23 mouse cellular contexts compared by ENCODE assay signal in the genomic region with DNA sequence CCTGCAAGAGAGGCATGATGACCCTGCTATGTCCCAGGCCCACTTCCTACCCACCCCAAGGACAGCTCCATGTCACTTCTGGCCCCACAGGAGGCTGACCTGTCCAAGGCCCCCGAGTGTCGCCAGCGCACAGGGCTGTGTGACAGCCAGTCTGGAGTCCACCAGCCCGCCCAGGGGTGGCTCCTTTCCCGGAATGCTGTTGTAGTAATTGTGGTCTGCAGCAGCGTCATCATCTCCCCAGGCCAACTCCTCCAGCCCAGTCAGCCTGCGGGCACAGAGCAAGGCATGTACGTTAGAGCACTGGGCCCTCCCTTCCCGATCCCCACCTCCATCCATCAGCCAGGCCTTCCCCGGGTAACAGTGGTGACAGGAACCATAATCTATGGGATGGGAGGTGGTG. TPM values are rescaled to one million over a fixed set of nuclear protein-coding genes. Genes with fewer than 3 reads are reported as not detected.
DNase-seq lines count a peak whose midpoint lies in the region; ATAC-seq and TF ChIP-seq lines count a peak whose summit lies in the region.
"Had no signal": no experiment of that assay in that cellular context is flagged by ENCODE, and none has a peak within 500 bp of the region (broad histone marks: within the 10 kb centered on the region; RNA-seq: fewer than 3 reads in every experiment).

No protein-coding gene starts in this region.

- no peak for TF ChIP-seq CTCF in lung, postnatal 0 days (IDR thresholded peaks at IDR 0.05)

- TF ChIP-seq EP300 in lung, postnatal 0 days (IDR thresholded peaks at IDR 0.05) = no peak

- WGBS in embryonic facial prominence, embryonic 15.5 days = 81% methylated on average over 10 of the region's 10 CpGs
- WGBS in embryonic facial prominence, embryonic 10.5 days = 90% methylated on average over 10 of the region's 10 CpGs
- WGBS in lung, embryonic 16.5 days = 80% methylated on average over 10 of the region's 10 CpGs
- WGBS in lung, postnatal 0 days = 80% methylated on average over 10 of the region's 10 CpGs

- no peaks in the 10 kb centered on the region for H3K27me3 ChIP-seq in embryonic facial prominence, embryonic 15.5 days
- no peaks in the 10 kb centered on the region for H3K27me3 ChIP-seq in embryonic facial prominence, embryonic 10.5 days (replicated peaks; ENCODE audit: low read depth, poor library complexity, severe bottlenecking)
- no peaks in the 10 kb centered on the region for H3K27me3 ChIP-seq in lung, embryonic 16.5 days (ENCODE audit: control insufficient read depth, insufficient read depth, low read depth, low read length)
- H3K27me3 ChIP-seq in lung, postnatal 0 days (replicated peaks; ENCODE audit: insufficient read depth, low read length) = no peaks in the 10 kb centered on the region
- no peaks in the 10 kb centered on the region for H3K27me3 ChIP-seq in myocyte (ENCODE audit: control insufficient read depth, insufficient read depth, insufficient read length)
- H3K27me3 ChIP-seq: embryonic facial prominence, embryonic 13.5 days; forebrain, embryonic 13.5 days; intestine, embryonic 15.5 days had no signal

- TF ChIP-seq POLR2A in myocyte (IDR thresholded peaks at IDR 0.05; ENCODE audit: insufficient read length, low read depth) = no peak

- no peaks in the 10 kb centered on the region for H3K36me3 ChIP-seq in embryonic facial prominence, embryonic 15.5 days
- peaks cover 37% of the 10 kb centered on the region for H3K36me3 ChIP-seq in embryonic facial prominence, embryonic 10.5 days (replicated peaks)
- no peaks in the 10 kb centered on the region for H3K36me3 ChIP-seq in lung, embryonic 16.5 days (ENCODE audit: control insufficient read depth, insufficient read depth, low read length)
- no peaks in the 10 kb centered on the region for H3K36me3 ChIP-seq in lung, postnatal 0 days (ENCODE audit: insufficient read depth, low read length)
- H3K36me3 ChIP-seq in myocyte (ENCODE audit: control insufficient read depth, insufficient read depth) = no peaks in the 10 kb centered on the region
- H3K36me3 ChIP-seq: heart, embryonic 13.5 days; intestine, embryonic 15.5 days had no signal

- H3K9ac ChIP-seq in embryonic facial prominence, embryonic 15.5 days = no peak overlapping the region
- H3K9ac ChIP-seq in lung, embryonic 16.5 days (ENCODE audit: low read length) = no peak overlapping the region
- no peak overlapping the region for H3K9ac ChIP-seq in lung, postnatal 0 days (replicated peaks; ENCODE audit: low read depth)
- H3K9ac ChIP-seq: embryonic facial prominence, embryonic 13.5 days; forebrain, embryonic 13.5 days; forebrain, postnatal 0 days; heart, embryonic 13.5 days; hindbrain, embryonic 14.5 days; intestine, embryonic 15.5 days had no signal

- H3K9me3 ChIP-seq in embryonic facial prominence, embryonic 15.5 days (replicated peaks) = no peaks in the 10 kb centered on the region
- H3K9me3 ChIP-seq in embryonic facial prominence, embryonic 10.5 days = no peaks in the 10 kb centered on the region
- H3K9me3 ChIP-seq in lung, embryonic 16.5 days (ENCODE audit: control insufficient read depth, low read length) = no peaks in the 10 kb centered on the region
- no peaks in the 10 kb centered on the region for H3K9me3 ChIP-seq in lung, postnatal 0 days (ENCODE audit: low read length)
- H3K9me3 ChIP-seq: embryonic facial prominence, embryonic 13.5 days; forebrain, embryonic 13.5 days; heart, embryonic 13.5 days; intestine, embryonic 15.5 days had no signal

- DNase-seq in adrenal gland, adult 2 months = peak; percentile 13
- no peak for DNase-seq in adrenal gland, adult 18-20 months (ENCODE audit: low spot score in 2 of 2)
- DNase-seq in embryonic facial prominence, embryonic 10.5 days (ENCODE audit: low spot score) = no peak
- DNase-seq in lung, postnatal 0 days (ENCODE audit: low spot score) = no peak
- DNase-seq in cerebellum, adult 18-20 months = no peak
- DNase-seq: cerebellum, adult 8-10 months; forebrain, postnatal 0 days; gastrocnemius, postnatal 36 days; heart, adult 11 months; heart, postnatal 4 days; kidney, adult 18-20 months had no signal

- no peak overlapping the region for H3K4me2 ChIP-seq in embryonic facial prominence, embryonic 15.5 days (replicated peaks)
- H3K4me2 ChIP-seq in lung, embryonic 16.5 days (ENCODE audit: low read depth, low read length) = no peak overlapping the region
- no peak overlapping the region for H3K4me2 ChIP-seq in lung, postnatal 0 days (replicated peaks; ENCODE audit: low read depth, low read length)
- peak overlapping the region; percentile 38 for H3K4me2 ChIP-seq in myocyte (ENCODE audit: low read depth)
- H3K4me2 ChIP-seq: embryonic facial prominence, embryonic 13.5 days; forebrain, embryonic 13.5 days; heart, embryonic 13.5 days; hindbrain, embryonic 14.5 days; intestine, embryonic 15.5 days had no signal

- no peaks in the 10 kb centered on the region for H3K4me1 ChIP-seq in embryonic facial prominence, embryonic 15.5 days
- H3K4me1 ChIP-seq in embryonic facial prominence, embryonic 10.5 days = peaks cover 4% of the 10 kb centered on the region; the same call in 1 of the 2 replicates
- no peaks in the 10 kb centered on the region for H3K4me1 ChIP-seq in lung, embryonic 16.5 days (replicated peaks; ENCODE audit: control insufficient read depth, insufficient read depth, low read length)
- no peaks in the 10 kb centered on the region for H3K4me1 ChIP-seq in lung, postnatal 0 days (ENCODE audit: insufficient read depth, low read depth, low read length)
- H3K4me1 ChIP-seq: embryonic facial prominence, embryonic 13.5 days; forebrain, embryonic 13.5 days; heart, embryonic 13.5 days; intestine, embryonic 15.5 days had no signal

- no peak overlapping the region for H3ac ChIP-seq in myocyte (ENCODE audit: control insufficient read depth, insufficient read length)

- H3K27ac ChIP-seq in embryonic facial prominence, embryonic 15.5 days (replicated peaks) = no peak overlapping the region
- H3K27ac ChIP-seq in embryonic facial prominence, embryonic 10.5 days (replicated peaks) = no peak overlapping the region
- H3K27ac ChIP-seq in lung, embryonic 16.5 days (ENCODE audit: low read length) = no peak overlapping the region
- no peak overlapping the region for H3K27ac ChIP-seq in lung, postnatal 0 days (ENCODE audit: low read length)
- H3K27ac ChIP-seq: embryonic facial prominence, embryonic 13.5 days; forebrain, embryonic 13.5 days; heart, embryonic 13.5 days; hindbrain, embryonic 14.5 days; intestine, embryonic 15.5 days had no signal

- H3K79me2 ChIP-seq in myocyte (ENCODE audit: control insufficient read depth, insufficient read depth) = no peaks in the 10 kb centered on the region

- 0 out of 2 replicates have a peak, but pooled peaks have one; percentile 9 for ATAC-seq in embryonic facial prominence, embryonic 15.5 days (ENCODE audit: insufficient number of reproducible peaks, low FRiP score, low TSS enrichment, low read depth)
- 0 out of 2 replicates have a peak, but pooled peaks have one; percentile 13 for ATAC-seq in lung, embryonic 16.5 days (ENCODE audit: low read depth)
- no peak for ATAC-seq in lung, postnatal 0 days
- ATAC-seq: forebrain, embryonic 13.5 days; forebrain, postnatal 0 days; intestine, embryonic 15.5 days had no signal

- H3K4me3 ChIP-seq in embryonic facial prominence, embryonic 15.5 days (replicated peaks) = no peak overlapping the region
- H3K4me3 ChIP-seq in embryonic facial prominence, embryonic 10.5 days = no peak overlapping the region
- no peak overlapping the region for H3K4me3 ChIP-seq in lung, embryonic 16.5 days (ENCODE audit: low read length)
- H3K4me3 ChIP-seq in lung, postnatal 0 days (ENCODE audit: low read depth, low read length) = no peak overlapping the region
- no peak overlapping the region for H3K4me3 ChIP-seq in myocyte
- H3K4me3 ChIP-seq: embryonic facial prominence, embryonic 13.5 days; forebrain, embryonic 13.5 days; heart, embryonic 13.5 days; intestine, embryonic 15.5 days had no signal

RNA-seq across cellular contexts. Expression of gene Shc2, which starts 11.6 kb away (rescaled TPM):
- 1 to 10 TPM; 2.0 to 6.7 TPM for total RNA-seq in adrenal gland, adult 2 months (2021)
- 4.8 and 9.1 TPM in 2 replicates for polyA plus RNA-seq in adrenal gland, adult 2 months (2012; rRNA removed)
- total RNA-seq in adrenal gland, adult 18-20 months (2021) = 1 to 10 TPM; 3.3 to 5.9 TPM
- 11.8 and 12.5 TPM in 2 replicates for polyA plus RNA-seq in embryonic facial prominence, embryonic 15.5 days (2015; fragmentation: Nextera tagmentation; extraction: Ambion mirVana)
- 20.0 and 21.5 TPM in 2 replicates for polyA plus RNA-seq in embryonic facial prominence, embryonic 10.5 days (2016; fragmentation: Nextera tagmentation; extraction: Ambion mirVana)
- 2.0 and 4.2 TPM in 2 replicates for polyA plus RNA-seq in lung, embryonic 16.5 days (2015; fragmentation: Nextera tagmentation; extraction: Ambion mirVana)
- polyA plus RNA-seq in lung, postnatal 0 days (2015; fragmentation: Nextera tagmentation; extraction: Ambion mirVana) = 1.1 and 1.3 TPM in 2 replicates
- 2.3 TPM for polyA plus RNA-seq in myocyte (2012; fragmentation: generic; extraction: Trizol)
- total RNA-seq: CH12.LX; common myeloid progenitor, adult 5-6 weeks had no signal

RNA-seq across cellular contexts. Expression of gene C2cd4c, which starts 12.3 kb away (rescaled TPM):
- total RNA-seq in adrenal gland, adult 2 months (2021) = under 1 TPM; 0.10 to 0.14 TPM
- polyA plus RNA-seq in adrenal gland, adult 2 months (2012; rRNA removed) = 0.12 and 0.25 TPM in 2 replicates
- under 1 TPM; 0.07 to 0.13 TPM for total RNA-seq in adrenal gland, adult 18-20 months (2021)
- not detected in 2 replicates for polyA plus RNA-seq in embryonic facial prominence, embryonic 15.5 days (2015; fragmentation: Nextera tagmentation; extraction: Ambion mirVana)
- polyA plus RNA-seq in embryonic facial prominence, embryonic 10.5 days (2016; fragmentation: Nextera tagmentation; extraction: Ambion mirVana) = 0.03 TPM in 1 of 2 replicates, not detected in the other
- not detected in 2 replicates for polyA plus RNA-seq in lung, embryonic 16.5 days (2015; fragmentation: Nextera tagmentation; extraction: Ambion mirVana)
- polyA plus RNA-seq in lung, postnatal 0 days (2015; fragmentation: Nextera tagmentation; extraction: Ambion mirVana) = not detected in 2 replicates
- polyA plus RNA-seq in myocyte (2012; fragmentation: generic; extraction: Trizol) = 0.01 TPM
- total RNA-seq: common myeloid progenitor, adult 5-6 weeks had no signal
- polyA plus RNA-seq: embryonic facial prominence, embryonic 13.5 days; heart, embryonic 13.5 days; heart, postnatal 0 days had no signal

RNA-seq across cellular contexts. Expression of gene Odf3l2, which starts 19.4 kb away (rescaled TPM):
- total RNA-seq in adrenal gland, adult 2 months (2021) = not detected
- polyA plus RNA-seq in adrenal gland, adult 2 months (2012; rRNA removed) = not detected in 2 replicates
- not detected for total RNA-seq in adrenal gland, adult 18-20 months (2021)
- not detected in 2 replicates for polyA plus RNA-seq in embryonic facial prominence, embryonic 15.5 days (2015; fragmentation: Nextera tagmentation; extraction: Ambion mirVana)
- polyA plus RNA-seq in embryonic facial prominence, embryonic 10.5 days (2016; fragmentation: Nextera tagmentation; extraction: Ambion mirVana) = not detected in 2 replicates
- not detected in 2 replicates for polyA plus RNA-seq in lung, embryonic 16.5 days (2015; fragmentation: Nextera tagmentation; extraction: Ambion mirVana)
- not detected in 2 replicates for polyA plus RNA-seq in lung, postnatal 0 days (2015; fragmentation: Nextera tagmentation; extraction: Ambion mirVana)
- polyA plus RNA-seq in myocyte (2012; fragmentation: generic; extraction: Trizol) = not detected
- total RNA-seq: CH12.LX; common myeloid progenitor, adult 5-6 weeks; heart, postnatal 4 days had no signal
- polyA plus RNA-seq: embryonic facial prominence, embryonic 13.5 days; heart, embryonic 13.5 days; heart, postnatal 0 days; intestine, embryonic 15.5 days had no signal

RNA-seq across cellular contexts. Expression of gene Madcam1, which starts 38.2 kb away (rescaled TPM):
- total RNA-seq in adrenal gland, adult 2 months (2021) = not detected
- 0.46 TPM in 1 of 2 replicates, not detected in the other for polyA plus RNA-seq in adrenal gland, adult 2 months (2012; rRNA removed)
- not detected for total RNA-seq in adrenal gland, adult 18-20 months (2021)
- polyA plus RNA-seq in embryonic facial prominence, embryonic 15.5 days (2015; fragmentation: Nextera tagmentation; extraction: Ambion mirVana) = 8.4 and 9.1 TPM in 2 replicates
- 2.5 and 3.2 TPM in 2 replicates for polyA plus RNA-seq in embryonic facial prominence, embryonic 10.5 days (2016; fragmentation: Nextera tagmentation; extraction: Ambion mirVana)
- 0.53 and 0.69 TPM in 2 replicates for polyA plus RNA-seq in lung, embryonic 16.5 days (2015; fragmentation: Nextera tagmentation; extraction: Ambion mirVana)
- polyA plus RNA-seq in lung, postnatal 0 days (2015; fragmentation: Nextera tagmentation; extraction: Ambion mirVana) = not detected in 2 replicates
- not detected for polyA plus RNA-seq in myocyte (2012; fragmentation: generic; extraction: Trizol)
- total RNA-seq: common myeloid progenitor, adult 5-6 weeks; gastrocnemius, adult 18-20 months; gastrocnemius, postnatal 36 days had no signal

RNA-seq across cellular contexts. Expression of gene Theg, which starts 39.0 kb away (rescaled TPM):
- not detected for total RNA-seq in adrenal gland, adult 2 months (2021)
- polyA plus RNA-seq in adrenal gland, adult 2 months (2012; rRNA removed) = not detected in 2 replicates
- total RNA-seq in adrenal gland, adult 18-20 months (2021) = not detected
- not detected in 2 replicates for polyA plus RNA-seq in embryonic facial prominence, embryonic 15.5 days (2015; fragmentation: Nextera tagmentation; extraction: Ambion mirVana)
- not detected in 2 replicates for polyA plus RNA-seq in embryonic facial prominence, embryonic 10.5 days (2016; fragmentation: Nextera tagmentation; extraction: Ambion mirVana)
- not detected in 2 replicates for polyA plus RNA-seq in lung, embryonic 16.5 days (2015; fragmentation: Nextera tagmentation; extraction: Ambion mirVana)
- polyA plus RNA-seq in lung, postnatal 0 days (2015; fragmentation: Nextera tagmentation; extraction: Ambion mirVana) = not detected in 2 replicates
- not detected for polyA plus RNA-seq in myocyte (2012; fragmentation: generic; extraction: Trizol)
- total RNA-seq: CH12.LX; common myeloid progenitor, adult 5-6 weeks; forebrain, postnatal 0 days; gastrocnemius, adult 18-20 months; gastrocnemius, postnatal 36 days; heart, postnatal 4 days had no signal
- polyA plus RNA-seq: embryonic facial prominence, embryonic 13.5 days; forebrain, embryonic 13.5 days; forebrain, postnatal 0 days; heart, embryonic 13.5 days; heart, postnatal 0 days; hindbrain, embryonic 14.5 days; intestine, embryonic 15.5 days had no signal
